Mouse (Mus musculus) duodenum, adult 2 months (tissue): Measurements from ENCODE around the gene Bbs4. TPM values are rescaled to one million over a fixed set of nuclear protein-coding genes. Genes with fewer than 3 reads are reported as not detected.

Experiments
- polyA plus RNA-seq: library from polyadenylated mRNA; depleted of rRNA; stranded (reverse); fragments of >200 nt; gene quantifications from 2 replicates; pipeline ENCODE4 v1.2.3, GENCODE M21; 2012; ENCODE audit warnings: low replicate concordance; rRNA removed

The Bbs4 gene
- 0.23 and 0.90 TPM in 2 replicates for polyA plus RNA-seq

GRCm38 (mm10) chr9:59353253-59353639 lies at the start of gene Bbs4:
Gene Bbs4, minus strand, starts transcription at chr9:59353508.

GRCm38 (mm10) chr9:59290957-59291687 lies 62.2 kb downstream of the Bbs4 start, which contains the start of gene Adpgk:
Gene Adpgk, plus strand, starts transcription at chr9:59291558.

Other genes starting within 250 kb of the Bbs4 start
- gene Adpgk, start 62.0 kb downstream of the Bbs4 start, polyA plus RNA-seq: 6.2 and 10.4 TPM in 2 replicates
- gene Arih1, start 133.1 kb upstream of the Bbs4 start, polyA plus RNA-seq: 3.9 and 7.9 TPM in 2 replicates
- 61.5 and 76.2 TPM in 2 replicates for gene Hexa, start 186.0 kb upstream of the Bbs4 start, polyA plus RNA-seq
- not detected in 2 replicates for gene Tmem202, start 186.3 kb upstream of the Bbs4 start, polyA plus RNA-seq
- gene Celf6, start 224.4 kb upstream of the Bbs4 start, polyA plus RNA-seq: 0.97 and 0.98 TPM in 2 replicates